Mouse (Mus musculus) kidney, embryonic 16.5 days (tissue): ENCODE measurements around the gene Aldh1l1. TPM values are rescaled to one million over a fixed set of nuclear protein-coding genes. Genes with fewer than 3 reads are reported as not detected.
"Not testable (repeated sequence)": the region's sequence is repeated elsewhere in the genome, so short reads cannot be mapped to it uniquely, and the experiment has no call there.

ENCODE experiments used
- ATAC-seq: fragments of 200-750 bp; cut with Nextera tagmentation; 2 replicates; pipeline ENCODE4 v1.8.0; 2017; ENCODE audit warnings: moderate TSS enrichment; ENCODE audit not compliant: low FRiP score, low TSS enrichment
- H3K27ac ChIP-seq: fragments of 300-500 bp; sonication (generic); 2 replicates; pipeline ENCODE4 v1.5.1; 2014; ENCODE audit warnings: low read length
- H3K27me3 ChIP-seq: fragments of 300-500 bp; sonication (generic); 2 replicates; pipeline ENCODE4 v1.6.1; 2014; ENCODE audit warnings: low read length, control low read depth, mixed read lengths; ENCODE audit not compliant: insufficient read depth
- H3K36me3 ChIP-seq: fragments of 300-500 bp; sonication (generic); 2 replicates; pipeline ENCODE4 v1.6.1; 2014; ENCODE audit warnings: low read length, control low read depth, mixed read lengths; ENCODE audit not compliant: insufficient read depth
- H3K4me1 ChIP-seq: fragments of 300-500 bp; sonication (generic); 2 replicates; pipeline ENCODE4 v1.6.1; 2014; ENCODE audit warnings: low read length, control low read depth, mixed read lengths; ENCODE audit not compliant: insufficient read depth
- H3K4me2 ChIP-seq: fragments of 300-500 bp; sonication (generic); replicated peaks from 2 replicates; pipeline ENCODE4 v1.6.1; 2014; ENCODE audit warnings: low read depth, low read length
- H3K4me3 ChIP-seq: fragments of 300-500 bp; sonication (generic); 2 replicates; pipeline ENCODE4 v1.5.1; 2014; ENCODE audit warnings: mild to moderate bottlenecking, low read length
- H3K9ac ChIP-seq: fragments of 300-500 bp; sonication (generic); replicated peaks from 2 replicates; pipeline ENCODE4 v1.6.1; 2014; ENCODE audit warnings: low read length
- H3K9me3 ChIP-seq: fragments of 300-500 bp; sonication (generic); 2 replicates; pipeline ENCODE4 v1.6.1; 2016; ENCODE audit warnings: low read length, control low read depth
- WGBS: fragments of 180-500 bp; shearing (Covaris S2); extraction: QIAGEN DNeasy Blood & Tissue Kit; methylation state at CpG from one replicate; pipeline ENCODE4 v1.1.7; 2014; 5-methylcytosine and 5-hydroxymethylcytosine counted together
- polyA plus RNA-seq: library from polyadenylated mRNA; unstranded; fragments of >200 nt; fragmentation: Nextera tagmentation; extraction: Ambion mirVana; gene quantifications from 2 replicates; pipeline ENCODE4 v1.2.1, GENCODE M21; 2015

Aldh1l1 gene
- polyA plus RNA-seq, 1 experiment from 2014 or later = 23.4 TPM

GRCm38 (mm10) chr6:90624733-90625132 is 138.5 kb downstream of the Aldh1l1 start:
- Histone ChIP-seq H3K4me2 (no peak overlapping the region), H3K9ac (no peak overlapping the region), H3K27me3 (no peaks in the 10 kb centered on the region), H3K36me3 (no peaks in the 10 kb centered on the region), H3K27ac (no peak overlapping the region), H3K4me1 (peaks cover 38% of the 10 kb centered on the region), H3K4me3 (no peak overlapping the region), H3K9me3 (no peaks in the 10 kb centered on the region)
- no peak for ATAC-seq
- 63% methylated on average over 11 of the region's 11 CpGs for WGBS

- no peak overlapping the region for H3K4me2 ChIP-seq
- H3K27ac ChIP-seq = no peak overlapping the region
- no peak overlapping the region for H3K4me3 ChIP-seq
Observed at GRCm38 (mm10) chr6:90625207-90625994, 139.2 kb downstream of the Aldh1l1 start.

GRCm38 (mm10) chr6:90627556-90627955 is 141.3 kb downstream of the Aldh1l1 start:
- Histone ChIP-seq H3K36me3 (no peaks in the 10 kb centered on the region; the same call in 1 of the 2 replicates), H3K9me3 (no peaks in the 10 kb centered on the region), H3K9ac (no peak overlapping the region), H3K27ac (no peak overlapping the region), H3K27me3 (no peaks in the 10 kb centered on the region), H3K4me3 (no peak overlapping the region), H3K4me1 (peaks cover 13% of the 10 kb centered on the region), H3K4me2 (no peak overlapping the region)
- WGBS = 86% methylated on average over 4 of the region's 4 CpGs
- no peak for ATAC-seq

More at GRCm38 (mm10) chr6:90625207-90625994, 139.2 kb downstream of the Aldh1l1 start:
- Histone ChIP-seq H3K9ac (no peak overlapping the region), H3K4me1 (peaks cover 31% of the 10 kb centered on the region), H3K36me3 (no peaks in the 10 kb centered on the region), H3K9me3 (no peaks in the 10 kb centered on the region), H3K27me3 (no peaks in the 10 kb centered on the region)
- WGBS = 81% methylated on average over 7 of the region's 7 CpGs
- no peak for ATAC-seq

GRCm38 (mm10) chr6:90629506-90629905 is 143.3 kb downstream of the Aldh1l1 start:
- Histone ChIP-seq H3K4me1 (0 out of 2 replicates have a peak, but pooled peaks cover 5% of the 10 kb centered on the region), H3K4me2 (no peak overlapping the region), H3K27ac (no peak overlapping the region), H3K9me3 (no peaks in the 10 kb centered on the region), H3K27me3 (no peaks in the 10 kb centered on the region), H3K36me3 (no peaks in the 10 kb centered on the region; the same call in 1 of the 2 replicates), H3K9ac (no peak overlapping the region), H3K4me3 (no peak overlapping the region)
- ATAC-seq = no peak
- 81% methylated on average over 6 of the region's 6 CpGs for WGBS

GRCm38 (mm10) chr6:90630427-90630826 is 144.2 kb downstream of the Aldh1l1 start:
- Histone ChIP-seq H3K9ac (no peak overlapping the region), H3K4me3 (no peak overlapping the region), H3K27ac (no peak overlapping the region), H3K4me1 (0 out of 2 replicates have a peak, but pooled peaks cover under 1% of the 10 kb centered on the region), H3K27me3 (no peaks in the 10 kb centered on the region), H3K4me2 (no peak overlapping the region), H3K9me3 (no peaks in the 10 kb centered on the region), H3K36me3 (no peaks in the 10 kb centered on the region; the same call in 1 of the 2 replicates)
- 88% methylated on average over 7 of the region's 7 CpGs for WGBS
- no peak for ATAC-seq

- not testable (repeated sequence) for H3K4me1 ChIP-seq, H3K36me3 ChIP-seq, H3K27me3 ChIP-seq, H3K9ac ChIP-seq, H3K4me2 ChIP-seq, H3K27ac ChIP-seq, ATAC-seq, H3K4me3 ChIP-seq, H3K9me3 ChIP-seq
- 81% methylated on average over 3 of the region's 3 CpGs for WGBS
Observed at GRCm38 (mm10) chr6:90632526-90632925, 146.3 kb downstream of the Aldh1l1 start.

GRCm38 (mm10) chr6:90635081-90635480 is 148.9 kb downstream of the Aldh1l1 start:
- ATAC-seq = no peak

GRCm38 (mm10) chr6:90635611-90636010 is 149.4 kb downstream of the Aldh1l1 start:
- no peaks in the 10 kb centered on the region for H3K4me1 ChIP-seq
- H3K9me3 ChIP-seq = no peaks in the 10 kb centered on the region
- peaks cover 2% of the 10 kb centered on the region; the same call in 1 of the 2 replicates for H3K36me3 ChIP-seq
- H3K4me2 ChIP-seq = no peak overlapping the region
- ATAC-seq = no peak
- no peak overlapping the region for H3K4me3 ChIP-seq
- no peaks in the 10 kb centered on the region for H3K27me3 ChIP-seq
- WGBS = 57% methylated on average over 3 of the region's 3 CpGs
- no peak overlapping the region for H3K27ac ChIP-seq
- H3K9ac ChIP-seq = no peak overlapping the region

More at GRCm38 (mm10) chr6:90635081-90635480, 148.9 kb downstream of the Aldh1l1 start:
- no peaks in the 10 kb centered on the region for H3K27me3 ChIP-seq
- H3K9ac ChIP-seq = no peak overlapping the region
- no peak overlapping the region for H3K27ac ChIP-seq
- no peak overlapping the region for H3K4me2 ChIP-seq
- 61% methylated on average over 4 of the region's 4 CpGs for WGBS
- H3K4me3 ChIP-seq = no peak overlapping the region
- peaks cover 2% of the 10 kb centered on the region; the same call in 1 of the 2 replicates for H3K36me3 ChIP-seq
- H3K4me1 ChIP-seq = no peaks in the 10 kb centered on the region
- H3K9me3 ChIP-seq = no peaks in the 10 kb centered on the region

- H3K9ac ChIP-seq = no peak overlapping the region
- no peak overlapping the region for H3K4me2 ChIP-seq
- ATAC-seq = no peak
- peaks cover 6% of the 10 kb centered on the region; the same call in 1 of the 2 replicates for H3K4me1 ChIP-seq
- no peaks in the 10 kb centered on the region for H3K36me3 ChIP-seq
- 80% methylated on average over 3 of the region's 3 CpGs for WGBS
- H3K27ac ChIP-seq = no peak overlapping the region
- H3K27me3 ChIP-seq = no peaks in the 10 kb centered on the region
- H3K9me3 ChIP-seq = no peaks in the 10 kb centered on the region
- H3K4me3 ChIP-seq = no peak overlapping the region
Observed at GRCm38 (mm10) chr6:90643057-90643456, 156.8 kb downstream of the Aldh1l1 start.

GRCm38 (mm10) chr6:90644965-90645364 is 158.7 kb downstream of the Aldh1l1 start:
- no peak for ATAC-seq
- Histone ChIP-seq H3K27me3 (no peaks in the 10 kb centered on the region), H3K27ac (no peak overlapping the region), H3K4me3 (no peak overlapping the region), H3K36me3 (no peaks in the 10 kb centered on the region), H3K9ac (no peak overlapping the region), H3K9me3 (no peaks in the 10 kb centered on the region), H3K4me2 (no peak overlapping the region), H3K4me1 (peaks cover 6% of the 10 kb centered on the region; the same call in 1 of the 2 replicates)
- 73% methylated on average over 4 of the region's 4 CpGs for WGBS
